Mouse (Mus musculus): ENCODE results near the gene Pygo2. TPM values are rescaled to one million over a fixed set of nuclear protein-coding genes. Genes with fewer than 3 reads are reported as not detected.

The Pygo2 gene
- polyA plus RNA-seq, 1 experiment: 38.7 TPM

DNA sequence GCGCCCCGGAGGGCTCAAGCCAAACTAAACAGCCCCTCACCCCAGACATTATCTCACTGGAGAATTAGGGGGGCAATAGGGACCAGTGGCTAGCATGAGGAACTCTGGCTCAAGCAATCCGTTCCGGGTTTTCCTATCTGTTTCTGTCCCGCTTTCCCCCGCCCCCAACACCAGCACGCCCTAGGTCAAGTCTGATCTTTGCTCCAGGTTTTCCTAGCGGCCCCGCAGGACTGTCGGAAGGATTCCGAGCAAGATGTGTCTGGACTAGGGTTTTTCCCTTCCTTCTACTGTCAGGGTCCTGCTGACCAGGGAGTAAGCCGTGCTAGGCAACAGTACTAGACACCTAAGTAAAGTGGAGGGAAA, 35.1 kb upstream of the Pygo2 start:
- peaks cover 8% of the 10 kb centered on the region for H3K4me1 ChIP-seq (ENCODE audit: control insufficient read depth, insufficient read depth, low read length)
- H3K27me3 ChIP-seq (ENCODE audit: control insufficient read depth, insufficient read depth, low read length): no peaks in the 10 kb centered on the region
- H3K27ac ChIP-seq (ENCODE audit: insufficient read depth, low read length): peak overlapping the region; percentile 96
- peak in 1 of 2 experiments; percentile 90 for DNase-seq
- under 1% methylated on average over 10 of the region's 12 CpGs for WGBS
- peak overlapping the region; percentile 97 for H3K4me3 ChIP-seq (replicated peaks; ENCODE audit: insufficient read depth, low read depth, low read length)
- TF ChIP-seq CTCF (IDR thresholded peaks at IDR 0.05; ENCODE audit: borderline replicate concordance, insufficient read depth, low read depth, low read length) (no peak), POLR2A (IDR thresholded peaks at IDR 0.05; ENCODE audit: borderline replicate concordance, insufficient read depth, low read length) (peak; percentile 63; the same call in 1 of the 2 replicates)

GRCm38 (mm10) chr3:89395419-89395805, 34.6 kb upstream of the Pygo2 start:
- peak; percentile 30 to 40 for DNase-seq
- WGBS: 7% methylated on average over 10 of the region's 10 CpGs
- no peaks in the 10 kb centered on the region for H3K27me3 ChIP-seq (ENCODE audit: control insufficient read depth, insufficient read depth, low read length)
- no peak for TF ChIP-seq CTCF (IDR thresholded peaks at IDR 0.05; ENCODE audit: borderline replicate concordance, insufficient read depth, low read depth, low read length)
- no peak for TF ChIP-seq POLR2A (IDR thresholded peaks at IDR 0.05; ENCODE audit: borderline replicate concordance, insufficient read depth, low read length)
- peak overlapping the region; percentile 0; the same call in 1 of the 2 replicates for H3K27ac ChIP-seq (ENCODE audit: insufficient read depth, low read length)
- H3K4me1 ChIP-seq (ENCODE audit: control insufficient read depth, insufficient read depth, low read length): peaks cover 5% of the 10 kb centered on the region
- H3K4me3 ChIP-seq (replicated peaks; ENCODE audit: insufficient read depth, low read depth, low read length): peak overlapping the region; percentile 97

DNA sequence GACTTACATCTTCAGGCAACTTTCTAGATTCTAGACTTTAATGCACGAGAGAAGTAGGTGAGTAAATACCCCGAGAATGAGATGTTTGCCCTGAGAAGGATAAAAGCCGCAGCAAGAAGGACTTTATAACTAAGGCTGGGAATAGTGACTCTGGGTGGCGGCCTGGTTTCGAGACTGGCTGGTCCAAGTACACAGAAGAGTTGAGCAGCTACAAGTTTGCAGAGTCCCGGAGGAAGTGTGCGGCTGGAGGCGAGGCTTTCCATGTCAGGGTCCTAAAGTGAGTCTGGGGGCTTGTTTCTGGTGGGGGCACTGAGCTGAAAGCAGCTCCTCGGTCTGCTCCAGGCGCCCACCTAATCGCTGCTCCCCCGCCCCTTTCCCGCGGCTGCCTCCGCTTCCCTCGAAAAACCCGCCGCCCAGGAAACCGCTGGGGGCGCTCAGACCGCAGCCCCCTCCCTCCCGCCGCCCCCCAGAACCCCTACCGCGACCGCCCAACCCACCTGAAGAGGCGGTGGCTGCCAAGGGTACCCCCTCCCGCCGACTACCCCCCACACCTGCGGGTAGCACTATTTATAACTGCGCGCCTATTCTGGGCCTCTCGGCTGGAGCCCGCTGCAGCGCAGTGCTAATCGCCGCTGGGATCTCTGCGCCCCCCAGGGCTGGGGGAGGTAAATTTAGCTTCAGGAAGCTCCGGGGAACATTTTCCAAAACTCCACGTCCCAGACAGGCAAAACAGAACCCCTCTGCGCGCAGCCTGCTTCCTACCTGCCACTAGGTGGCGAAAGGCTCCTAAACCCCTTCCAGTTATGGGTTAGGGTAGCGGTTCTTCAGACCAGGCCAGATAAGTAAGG, 34.0 kb upstream of the Pygo2 start:
- no peak overlapping the region for H3K27ac ChIP-seq (ENCODE audit: insufficient read depth, low read length)

DNA sequence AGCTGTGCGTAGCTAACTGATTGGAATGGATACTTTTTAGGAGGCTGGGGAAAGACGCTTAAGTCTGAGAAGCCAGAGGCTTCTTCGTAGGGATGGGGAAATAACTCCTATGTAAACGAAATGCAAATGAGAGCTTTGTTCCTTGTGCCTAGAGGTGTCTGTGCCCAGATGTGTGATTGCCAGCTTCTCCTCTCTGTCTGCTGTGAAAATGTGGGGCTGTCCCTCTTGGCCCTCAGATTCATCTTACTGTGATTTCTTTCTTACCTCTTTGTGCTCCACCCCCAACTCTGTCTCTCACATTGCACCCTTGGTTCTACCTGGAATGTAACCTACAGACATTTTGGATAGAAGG, 33.4 kb upstream of the Pygo2 start:
- no peak overlapping the region for H3K4me3 ChIP-seq (replicated peaks; ENCODE audit: insufficient read depth, low read depth, low read length)
- 3% methylated on average over 4 of the region's 4 CpGs for WGBS
- H3K4me1 ChIP-seq (ENCODE audit: control insufficient read depth, insufficient read depth, low read length): no peaks in the 10 kb centered on the region
- no peaks in the 10 kb centered on the region for H3K27me3 ChIP-seq (ENCODE audit: control insufficient read depth, insufficient read depth, low read length)
- H3K27ac ChIP-seq (ENCODE audit: insufficient read depth, low read length): no peak overlapping the region
- DNase-seq: no peak
- TF ChIP-seq POLR2A (IDR thresholded peaks at IDR 0.05; ENCODE audit: borderline replicate concordance, insufficient read depth, low read length) (no peak), CTCF (IDR thresholded peaks at IDR 0.05; ENCODE audit: borderline replicate concordance, insufficient read depth, low read depth, low read length) (no peak)

More for the DNA sequence above, 34.0 kb upstream of the Pygo2 start:
- WGBS: 2% methylated on average over 43 of the region's 44 CpGs
- peak; percentile 74 to 75 for DNase-seq
- Histone ChIP-seq H3K4me3 (replicated peaks; ENCODE audit: insufficient read depth, low read depth, low read length) (peak overlapping the region; percentile 97), H3K4me1 (ENCODE audit: control insufficient read depth, insufficient read depth, low read length) (peaks cover 1% of the 10 kb centered on the region; the same call in 1 of the 2 replicates), H3K27me3 (ENCODE audit: control insufficient read depth, insufficient read depth, low read length) (no peaks in the 10 kb centered on the region)
- peak; percentile 83 for TF ChIP-seq CTCF (IDR thresholded peaks at IDR 0.05; ENCODE audit: borderline replicate concordance, insufficient read depth, low read depth, low read length)
- no peak for TF ChIP-seq POLR2A (IDR thresholded peaks at IDR 0.05; ENCODE audit: borderline replicate concordance, insufficient read depth, low read length)

GRCm38 (mm10) chr3:89401329-89401728, 28.7 kb upstream of the Pygo2 start:
- 86% methylated on average over 7 of the region's 7 CpGs for WGBS
- H3K4me3 ChIP-seq (replicated peaks; ENCODE audit: insufficient read depth, low read depth, low read length): no peak overlapping the region

GRCm38 (mm10) chr3:89402693-89403092, 27.3 kb upstream of the Pygo2 start, which contains the start of gene Lenep:
Lenep (minus strand) TSS chr3:89402793.
- Histone ChIP-seq H3K4me1 (ENCODE audit: control insufficient read depth, insufficient read depth, low read length) (0 out of 2 replicates have a peak, but pooled peaks cover 2% of the 10 kb centered on the region), H3K27me3 (ENCODE audit: control insufficient read depth, insufficient read depth, low read length) (no peaks in the 10 kb centered on the region), H3K27ac (ENCODE audit: insufficient read depth, low read length) (no peak within 1 kb of the TSS), H3K4me3 (replicated peaks; ENCODE audit: insufficient read depth, low read depth, low read length) (no peak within 1 kb of the TSS)
- TF ChIP-seq CTCF (IDR thresholded peaks at IDR 0.05; ENCODE audit: borderline replicate concordance, insufficient read depth, low read depth, low read length): no peak
- no peak for TF ChIP-seq POLR2A (IDR thresholded peaks at IDR 0.05; ENCODE audit: borderline replicate concordance, insufficient read depth, low read length)
- 61% methylated on average over 5 of the region's 5 CpGs for WGBS
- no peak for DNase-seq

More at GRCm38 (mm10) chr3:89401329-89401728, 28.7 kb upstream of the Pygo2 start:
- no peak overlapping the region for H3K27ac ChIP-seq (ENCODE audit: insufficient read depth, low read length)
- TF ChIP-seq CTCF (IDR thresholded peaks at IDR 0.05; ENCODE audit: borderline replicate concordance, insufficient read depth, low read depth, low read length): no peak
- no peak for TF ChIP-seq POLR2A (IDR thresholded peaks at IDR 0.05; ENCODE audit: borderline replicate concordance, insufficient read depth, low read length)
- H3K27me3 ChIP-seq (ENCODE audit: control insufficient read depth, insufficient read depth, low read length): no peaks in the 10 kb centered on the region
- DNase-seq: no peak
- H3K4me1 ChIP-seq (ENCODE audit: control insufficient read depth, insufficient read depth, low read length): no peaks in the 10 kb centered on the region

DNA sequence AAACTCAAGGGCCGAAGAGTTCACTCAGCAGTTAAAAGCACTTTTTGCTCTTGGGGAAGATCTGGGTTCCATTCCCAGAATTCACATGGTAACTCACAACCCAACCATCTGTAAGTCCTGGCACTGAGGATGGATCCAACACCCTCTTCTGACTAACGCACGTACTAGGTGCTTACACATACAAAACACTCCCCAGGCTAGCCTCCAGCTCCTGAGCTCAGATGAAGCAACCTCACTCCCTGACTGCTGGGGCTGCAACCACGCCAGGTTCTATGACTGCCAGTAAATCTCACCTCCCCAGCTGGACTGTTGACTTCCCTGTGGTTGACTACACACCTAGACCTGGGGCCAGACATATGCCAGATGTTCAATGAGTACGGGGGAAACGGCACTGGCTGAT, 23.1 kb upstream of the Pygo2 start:
- Histone ChIP-seq H3K27ac (ENCODE audit: insufficient read depth, low read length) (no peak overlapping the region), H3K4me3 (replicated peaks; ENCODE audit: insufficient read depth, low read depth, low read length) (no peak overlapping the region), H3K4me1 (ENCODE audit: control insufficient read depth, insufficient read depth, low read length) (0 out of 2 replicates have a peak, but pooled peaks cover 2% of the 10 kb centered on the region), H3K27me3 (ENCODE audit: control insufficient read depth, insufficient read depth, low read length) (no peaks in the 10 kb centered on the region)
- 75% methylated on average over 6 of the region's 6 CpGs for WGBS
- no peak for TF ChIP-seq CTCF (IDR thresholded peaks at IDR 0.05; ENCODE audit: borderline replicate concordance, insufficient read depth, low read depth, low read length)
- no peak for TF ChIP-seq POLR2A (IDR thresholded peaks at IDR 0.05; ENCODE audit: borderline replicate concordance, insufficient read depth, low read length)
- DNase-seq: no peak

DNA sequence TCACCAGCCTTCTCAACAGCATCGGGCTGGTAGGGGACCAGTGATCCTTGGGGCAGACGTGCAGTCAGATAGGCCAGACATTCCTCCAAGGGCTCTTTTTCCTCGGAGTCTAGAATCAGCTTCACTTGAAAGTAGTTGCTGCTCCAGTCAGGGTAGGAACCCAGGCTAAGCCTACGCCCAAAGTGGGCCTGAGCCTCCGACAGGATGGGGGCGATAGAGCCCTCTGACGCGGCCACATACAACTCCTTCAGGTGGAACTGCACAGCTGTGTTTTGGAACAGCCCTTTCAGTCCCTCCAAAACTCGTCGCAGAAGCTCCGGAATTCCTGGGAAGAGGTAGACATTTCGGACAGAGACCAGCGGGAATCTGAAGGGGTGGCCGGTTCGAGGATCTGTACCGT, 21.6 kb upstream of the Pygo2 start:
- DNase-seq: no peak
- H3K4me1 ChIP-seq (ENCODE audit: control insufficient read depth, insufficient read depth, low read length): 0 out of 2 replicates have a peak, but pooled peaks cover 2% of the 10 kb centered on the region
- 72% methylated on average over 16 of the region's 16 CpGs for WGBS
- TF ChIP-seq CTCF (IDR thresholded peaks at IDR 0.05; ENCODE audit: borderline replicate concordance, insufficient read depth, low read depth, low read length) (no peak), POLR2A (IDR thresholded peaks at IDR 0.05; ENCODE audit: borderline replicate concordance, insufficient read depth, low read length) (no peak)
- H3K27ac ChIP-seq (ENCODE audit: insufficient read depth, low read length): no peak overlapping the region
- H3K4me3 ChIP-seq (replicated peaks; ENCODE audit: insufficient read depth, low read depth, low read length): no peak overlapping the region
- H3K27me3 ChIP-seq (ENCODE audit: control insufficient read depth, insufficient read depth, low read length): no peaks in the 10 kb centered on the region
